Mouse (Mus musculus) lung, adult 2 months (tissue): ENCODE data around the gene Lsamp. TPM values are rescaled to one million over a fixed set of nuclear protein-coding genes. Genes with fewer than 3 reads are reported as not detected.

Experiments
- DNase-seq: peaks from one replicate; pipeline ENCODE4 v3.0.0; 2022
- H3K4me1 ChIP-seq: fragments of 200-500 bp; 2 replicates; pipeline ENCODE4 v1.6.1; 2011; ENCODE audit warnings: low read length; ENCODE audit not compliant: control insufficient read depth, insufficient read depth
- H3K4me3 ChIP-seq: fragments of 200-500 bp; replicated peaks from 2 replicates; pipeline ENCODE3; 2011; ENCODE audit warnings: low read depth, mild to moderate bottlenecking, control low read depth, low read length; ENCODE audit errors: extremely low read depth
- CTCF ChIP-seq: fragments of 200-500 bp; IDR thresholded peaks from 2 replicates; pipeline ENCODE4 v1.5.1; 2011; ENCODE audit warnings: mild to moderate bottlenecking, low read length, control low read depth; ENCODE audit not compliant: insufficient read depth
- POLR2A ChIP-seq: fragments of 200-500 bp; IDR thresholded peaks from 2 replicates; pipeline ENCODE4 v1.6.1; 2011; ENCODE audit warnings: low read depth, mild to moderate bottlenecking, control low read depth, low read length, borderline replicate concordance; ENCODE audit errors: extremely low read depth
- WGBS: fragments of 180-500 bp; shearing (Covaris S2); methylation state at CpG from one replicate; pipeline ENCODE4 v1.1.7; 2018; 5-methylcytosine and 5-hydroxymethylcytosine counted together
- polyA plus RNA-seq: library from polyadenylated mRNA; depleted of rRNA; stranded (reverse); fragments of >200 nt; gene quantifications from 2 replicates; pipeline ENCODE4 v1.2.3, GENCODE M21; 2012

Lsamp gene
- polyA plus RNA-seq, 1 experiment: 0.28 TPM

- TF ChIP-seq CTCF: no peak
- TF ChIP-seq POLR2A: no peak
- DNase-seq: no peak
Measured at GRCm38 (mm10) chr16:42048138-42048537, 2064.0 kb downstream of the Lsamp start.

DNA sequence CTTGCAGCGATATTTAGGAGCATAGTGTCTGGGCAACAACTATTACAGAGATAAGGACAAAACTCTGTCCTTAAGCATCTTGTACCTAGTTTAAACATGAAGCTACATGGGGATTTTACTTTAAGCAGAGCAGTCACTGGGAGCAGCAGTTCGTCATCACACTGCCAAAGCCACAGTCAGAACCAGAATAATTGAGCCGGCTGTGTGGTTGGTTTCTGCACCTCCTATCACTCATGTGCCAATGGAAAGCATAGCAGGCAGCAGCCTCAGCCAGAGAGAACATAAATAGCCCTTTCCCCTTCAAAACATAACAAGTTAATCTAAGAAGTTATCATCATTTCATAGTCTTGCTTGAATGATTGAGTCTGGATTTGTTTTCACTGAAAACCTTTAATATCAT is 2075.8 kb downstream of the Lsamp start:
- Histone ChIP-seq H3K4me1 (no peaks in the 10 kb centered on the region), H3K4me3 (no peak overlapping the region)

More at GRCm38 (mm10) chr16:42048138-42048537, 2064.0 kb downstream of the Lsamp start:
- Histone ChIP-seq H3K4me1 (no peaks in the 10 kb centered on the region), H3K4me3 (no peak overlapping the region)

GRCm38 (mm10) chr16:42074325-42074724 is 2090.2 kb downstream of the Lsamp start:
- no peaks in the 10 kb centered on the region for H3K4me1 ChIP-seq
- TF ChIP-seq POLR2A: no peak
- TF ChIP-seq CTCF: no peak
- 80% methylated on average over 3 of the region's 3 CpGs for WGBS
- no peak for DNase-seq
- H3K4me3 ChIP-seq: no peak overlapping the region

More for the DNA sequence above, 2075.8 kb downstream of the Lsamp start:
- WGBS: 54% methylated on average over 3 of the region's 3 CpGs
- no peak for DNase-seq
- no peak for TF ChIP-seq POLR2A
- no peak for TF ChIP-seq CTCF

- Histone ChIP-seq H3K4me1 (no peaks in the 10 kb centered on the region), H3K4me3 (no peak overlapping the region)
- TF ChIP-seq CTCF (no peak), POLR2A (no peak)
- WGBS: 83% methylated on average over 4 of the region's 4 CpGs
- no peak for DNase-seq
Measured at GRCm38 (mm10) chr16:42079573-42079972, 2095.4 kb downstream of the Lsamp start.

GRCm38 (mm10) chr16:42081611-42082010 is 2097.4 kb downstream of the Lsamp start:
- DNase-seq: no peak
- 47% methylated on average over 2 of the region's 2 CpGs for WGBS
- Histone ChIP-seq H3K4me1 (no peaks in the 10 kb centered on the region), H3K4me3 (no peak overlapping the region)
- no peak for TF ChIP-seq POLR2A
- TF ChIP-seq CTCF: no peak

DNA sequence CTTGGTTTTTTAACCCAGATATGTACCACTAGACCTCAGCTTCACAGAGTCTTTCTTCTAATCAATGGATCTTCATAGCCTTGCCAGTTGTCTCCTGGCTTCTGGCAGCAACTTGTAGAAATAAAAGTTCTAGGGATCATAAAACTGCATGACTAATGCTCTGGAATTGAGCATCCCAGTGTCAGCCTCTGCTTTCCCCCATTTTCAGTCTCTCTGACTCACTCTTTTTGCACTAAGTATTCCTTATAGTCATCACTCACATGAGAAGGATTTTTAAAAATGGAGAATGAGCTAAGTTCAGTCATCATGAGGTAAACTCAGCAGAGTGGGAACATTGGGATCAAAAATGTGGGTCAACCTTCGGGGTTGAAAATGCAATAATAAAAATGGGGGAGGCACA is 2113.3 kb downstream of the Lsamp start:
- no peak for TF ChIP-seq CTCF
- no peak for TF ChIP-seq POLR2A
- 87% methylated on average over 1 of the region's 1 CpGs for WGBS

GRCm38 (mm10) chr16:42102186-42102585 is 2118.0 kb downstream of the Lsamp start:
- TF ChIP-seq CTCF (no peak), POLR2A (no peak)
- 32% methylated on average over 2 of the region's 2 CpGs for WGBS
- H3K4me3 ChIP-seq: no peak overlapping the region
- no peaks in the 10 kb centered on the region for H3K4me1 ChIP-seq
- no peak for DNase-seq

More for the DNA sequence above, 2113.3 kb downstream of the Lsamp start:
- Histone ChIP-seq H3K4me3 (no peak overlapping the region), H3K4me1 (no peaks in the 10 kb centered on the region)
- no peak for DNase-seq

GRCm38 (mm10) chr16:42102635-42103034 is 2118.5 kb downstream of the Lsamp start:
- TF ChIP-seq CTCF (no peak), POLR2A (no peak)
- no peak for DNase-seq
- Histone ChIP-seq H3K4me1 (no peaks in the 10 kb centered on the region), H3K4me3 (no peak overlapping the region)
- WGBS: 29% methylated on average over 8 of the region's 8 CpGs

DNA sequence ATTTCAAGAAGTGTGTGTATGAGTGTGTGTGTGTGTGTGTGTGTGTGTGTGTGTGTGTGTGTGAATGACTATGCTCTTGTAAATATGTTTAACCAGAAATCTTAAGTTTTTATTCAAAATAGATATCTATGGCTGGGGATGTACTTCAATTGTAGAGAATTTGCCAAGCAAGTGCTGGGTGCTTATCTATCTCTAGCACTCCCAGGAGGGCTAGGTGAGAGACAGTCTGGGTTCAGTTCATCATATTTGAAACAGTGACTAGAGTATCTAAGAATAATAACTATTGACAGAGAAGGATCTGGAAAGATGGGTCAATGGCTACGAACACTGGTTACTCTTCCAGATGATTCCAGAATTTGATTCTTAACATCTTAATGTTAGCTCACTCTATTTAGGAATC is 2128.1 kb downstream of the Lsamp start:
- H3K4me3 ChIP-seq: no peak overlapping the region
- TF ChIP-seq CTCF: no peak
- H3K4me1 ChIP-seq: no peaks in the 10 kb centered on the region
- no peak for DNase-seq
- 91% methylated on average over 1 of the region's 1 CpGs for WGBS

- no peaks in the 10 kb centered on the region for H3K4me1 ChIP-seq
- H3K4me3 ChIP-seq: no peak overlapping the region
- WGBS: 72% methylated on average over 2 of the region's 2 CpGs
- DNase-seq: no peak
- TF ChIP-seq POLR2A (no peak), CTCF (no peak)
Measured at GRCm38 (mm10) chr16:42113246-42113645, 2129.1 kb downstream of the Lsamp start.
